Comparison of ENCODE assay signal across 11 mouse cellular contexts in genomic region chr17:27175196-27175874, GRCm38 (mm10). TPM values are rescaled to one million over a fixed set of nuclear protein-coding genes. Genes with fewer than 3 reads are reported as not detected.
DNase-seq lines count a peak whose midpoint lies in the region; ATAC-seq and TF ChIP-seq lines count a peak whose summit lies in the region.
"Had no signal": no experiment of that assay in that cellular context is flagged by ENCODE, and none has a peak within 500 bp of the region (broad histone marks: within the 10 kb centered on the region; RNA-seq: fewer than 3 reads in every experiment).

No protein-coding gene starts in this region.

- H3K4me1 ChIP-seq in embryonic facial prominence, embryonic 11.5 days (ENCODE audit: control insufficient read depth, insufficient read depth, low read length) = no peaks in the 10 kb centered on the region; the same call in 1 of the 2 replicates
- 0 out of 2 replicates have a peak, but pooled peaks cover 7% of the 10 kb centered on the region for H3K4me1 ChIP-seq in hindbrain, postnatal 0 days (ENCODE audit: insufficient read depth, low read length)
- peaks cover 36% of the 10 kb centered on the region for H3K4me1 ChIP-seq in liver, embryonic 12.5 days

- no peak overlapping the region for H3K27ac ChIP-seq in embryonic facial prominence, embryonic 11.5 days (replicated peaks; ENCODE audit: low read depth, low read length)
- H3K27ac ChIP-seq in hindbrain, postnatal 0 days = no peak overlapping the region
- H3K27ac ChIP-seq in liver, embryonic 12.5 days = no peak overlapping the region
- H3K27ac ChIP-seq: liver, embryonic 15.5 days had no signal

- no peaks in the 10 kb centered on the region for H3K36me3 ChIP-seq in embryonic facial prominence, embryonic 11.5 days (replicated peaks; ENCODE audit: control insufficient read depth, insufficient read depth, low read depth, low read length)
- no peaks in the 10 kb centered on the region for H3K36me3 ChIP-seq in hindbrain, postnatal 0 days (ENCODE audit: insufficient read depth, low read length)
- no peaks in the 10 kb centered on the region for H3K36me3 ChIP-seq in liver, embryonic 12.5 days
- H3K36me3 ChIP-seq: liver, embryonic 15.5 days had no signal

- ATAC-seq in embryonic facial prominence, embryonic 11.5 days (replicated peaks; ENCODE audit: insufficient number of reproducible peaks, low FRiP score, low TSS enrichment, low read depth) = peak; percentile 69
- peak; percentile 50; the same call in 1 of the 2 replicates for ATAC-seq in hindbrain, postnatal 0 days
- no peak for ATAC-seq in liver, embryonic 12.5 days

- peak overlapping the region; percentile 38; the same call in 1 of the 2 replicates for H3K9ac ChIP-seq in embryonic facial prominence, embryonic 11.5 days (replicated peaks; ENCODE audit: low read length)
- H3K9ac ChIP-seq in hindbrain, postnatal 0 days (replicated peaks; ENCODE audit: low read length) = no peak overlapping the region
- H3K9ac ChIP-seq in liver, embryonic 12.5 days = no peak overlapping the region
- H3K9ac ChIP-seq: liver, embryonic 15.5 days had no signal

- no peak for TF ChIP-seq CTCF in hindbrain, postnatal 0 days (IDR thresholded peaks at IDR 0.05; ENCODE audit: low read depth)

- DNase-seq in embryo, embryonic 10 days (ENCODE audit: low spot score) = peak; percentile 23
- no peak for DNase-seq in embryo, embryonic 9.5 days (ENCODE audit: extremely low spot score)
- DNase-seq in embryonic facial prominence, embryonic 11.5 days (ENCODE audit: low spot score) = peak; percentile 51
- DNase-seq in hindbrain, postnatal 0 days (ENCODE audit: low spot score) = peak; percentile 52
- peak; percentile 41 for DNase-seq in neural tube, embryonic 10.5 days (ENCODE audit: extremely low spot score, low spot score)
- no peak for DNase-seq in cerebellum, postnatal 10 days
- DNase-seq in urinary bladder, postnatal 25 days (ENCODE audit: low spot score) = no peak
- DNase-seq: cerebellum, postnatal 36 days; kidney, postnatal 25 days had no signal

- H3K9me3 ChIP-seq in embryonic facial prominence, embryonic 11.5 days (replicated peaks; ENCODE audit: control insufficient read depth, low read length) = no peaks in the 10 kb centered on the region
- no peaks in the 10 kb centered on the region for H3K9me3 ChIP-seq in hindbrain, postnatal 0 days (ENCODE audit: low read length)
- H3K9me3 ChIP-seq in liver, embryonic 12.5 days (replicated peaks) = peaks cover 9% of the 10 kb centered on the region
- H3K9me3 ChIP-seq: liver, embryonic 15.5 days had no signal

- H3K4me3 ChIP-seq in embryonic facial prominence, embryonic 11.5 days (ENCODE audit: low read depth, low read length) = no peak overlapping the region
- no peak overlapping the region for H3K4me3 ChIP-seq in hindbrain, postnatal 0 days (ENCODE audit: low read length)
- no peak overlapping the region for H3K4me3 ChIP-seq in liver, embryonic 12.5 days
- H3K4me3 ChIP-seq: liver, embryonic 15.5 days had no signal

- H3K4me2 ChIP-seq in embryonic facial prominence, embryonic 11.5 days (ENCODE audit: low read depth, low read length) = no peak overlapping the region; the same call in 1 of the 2 replicates
- H3K4me2 ChIP-seq in hindbrain, postnatal 0 days (ENCODE audit: low read depth, low read length) = no peak overlapping the region
- H3K4me2 ChIP-seq in liver, embryonic 12.5 days = no peak overlapping the region
- H3K4me2 ChIP-seq: liver, embryonic 15.5 days had no signal

- 29% methylated on average over 14 of the region's 14 CpGs for WGBS in embryonic facial prominence, embryonic 11.5 days
- 29% methylated on average over 14 of the region's 14 CpGs for WGBS in hindbrain, postnatal 0 days
- WGBS in liver, embryonic 12.5 days (ENCODE audit: insufficient replicate concordance) = 39% methylated on average over 14 of the region's 14 CpGs

- no peaks in the 10 kb centered on the region for H3K27me3 ChIP-seq in embryonic facial prominence, embryonic 11.5 days (ENCODE audit: control insufficient read depth, insufficient read depth, low read length)
- no peaks in the 10 kb centered on the region for H3K27me3 ChIP-seq in hindbrain, postnatal 0 days (ENCODE audit: insufficient read depth, low read length)
- H3K27me3 ChIP-seq in liver, embryonic 12.5 days (replicated peaks) = peaks cover 44% of the 10 kb centered on the region
- H3K27me3 ChIP-seq: liver, embryonic 15.5 days had no signal

RNA-seq across cellular contexts. Expression of gene Ip6k3, which starts 7.7 kb away (rescaled TPM):
- 0.11 and 0.20 TPM in 2 replicates for polyA plus RNA-seq in embryonic facial prominence, embryonic 11.5 days (2014; fragmentation: Nextera tagmentation; extraction: Ambion mirVana)
- total RNA-seq in hindbrain, postnatal 0 days (2014; rRNA removed) = 0.47 TPM in 1 of 2 replicates, not detected in the other
- polyA plus RNA-seq in hindbrain, postnatal 0 days (2015; fragmentation: Nextera tagmentation; extraction: Ambion mirVana) = 0.31 and 0.37 TPM in 2 replicates
- 0.13 TPM in 1 of 2 replicates, not detected in the other for polyA plus RNA-seq in liver, embryonic 12.5 days (2016; fragmentation: Nextera tagmentation; extraction: Ambion mirVana)

RNA-seq across cellular contexts. Expression of gene Lemd2, which starts 28.9 kb away (rescaled TPM):
- polyA plus RNA-seq in embryonic facial prominence, embryonic 11.5 days (2014; fragmentation: Nextera tagmentation; extraction: Ambion mirVana) = 12.0 and 12.2 TPM in 2 replicates
- total RNA-seq in hindbrain, postnatal 0 days (2014; rRNA removed) = 100 and 112 TPM in 2 replicates
- 17.5 and 18.4 TPM in 2 replicates for polyA plus RNA-seq in hindbrain, postnatal 0 days (2015; fragmentation: Nextera tagmentation; extraction: Ambion mirVana)
- 13.1 and 13.9 TPM in 2 replicates for polyA plus RNA-seq in liver, embryonic 12.5 days (2016; fragmentation: Nextera tagmentation; extraction: Ambion mirVana)

RNA-seq across cellular contexts. Expression of gene Uqcc2, which starts 41.6 kb away (rescaled TPM):
- polyA plus RNA-seq in embryonic facial prominence, embryonic 11.5 days (2014; fragmentation: Nextera tagmentation; extraction: Ambion mirVana) = 339 and 373 TPM in 2 replicates
- 230 and 283 TPM in 2 replicates for total RNA-seq in hindbrain, postnatal 0 days (2014; rRNA removed)
- polyA plus RNA-seq in hindbrain, postnatal 0 days (2015; fragmentation: Nextera tagmentation; extraction: Ambion mirVana) = 427 and 445 TPM in 2 replicates
- 254 and 262 TPM in 2 replicates for polyA plus RNA-seq in liver, embryonic 12.5 days (2016; fragmentation: Nextera tagmentation; extraction: Ambion mirVana)

Comparison
In these comparisons a context has a peak if more than half of its experiments do, and no peak if none do; other contexts are left out.
1. DNase-seq: peak in embryo, embryonic 10 days (single experiment), embryonic facial prominence, embryonic 11.5 days (single experiment), hindbrain, postnatal 0 days (single experiment) and neural tube, embryonic 10.5 days (single experiment); none in embryo, embryonic 9.5 days (single experiment), cerebellum, postnatal 10 days (0 of 2) and urinary bladder, postnatal 25 days (single experiment).